28 mouse cellular contexts compared by ENCODE assay signal in the genomic region with DNA sequence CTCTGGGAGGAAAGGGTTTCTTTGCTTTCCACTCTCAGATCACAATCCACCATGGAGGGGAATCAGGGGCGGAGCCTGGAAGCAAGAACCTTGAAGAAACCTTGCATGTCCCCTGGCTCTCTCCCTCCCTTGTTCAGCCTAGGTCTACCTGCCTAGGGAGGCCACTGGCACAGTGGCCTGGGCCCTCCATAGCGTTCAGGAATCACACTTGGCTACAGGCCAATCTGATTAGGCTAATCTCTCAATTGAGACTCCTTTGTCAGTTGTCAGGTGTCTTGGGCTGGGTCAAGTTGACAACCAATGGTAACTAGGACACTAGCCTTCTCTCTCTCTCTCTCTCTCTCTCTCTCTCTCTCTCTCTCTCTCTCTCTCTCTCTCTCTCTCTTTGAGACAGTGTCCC. TPM values are rescaled to one million over a fixed set of nuclear protein-coding genes. Genes with fewer than 3 reads are reported as not detected.
A peak's percentile ranks its signal among the peaks of the same experiment; 100 is the strongest.
DNase-seq lines count a peak whose midpoint lies in the region; ATAC-seq lines count a peak whose summit lies in the region.
"Had no signal": no experiment of that assay in that cellular context is flagged by ENCODE, and none has a peak within 500 bp of the region (broad histone marks: within the 10 kb centered on the region; RNA-seq: fewer than 3 reads in every experiment).

No protein-coding gene starts in this region.

- H3K9ac ChIP-seq in midbrain, embryonic 16.5 days (ENCODE audit: low read depth, low read length) = no peak overlapping the region
- H3K9ac ChIP-seq in intestine, embryonic 15.5 days = no peak overlapping the region
- no peak overlapping the region for H3K9ac ChIP-seq in liver, embryonic 11.5 days (ENCODE audit: low read depth, low read length)
- H3K9ac ChIP-seq: forebrain, postnatal 0 days; hindbrain, embryonic 14.5 days; limb, embryonic 15.5 days; liver, embryonic 14.5 days; midbrain, embryonic 12.5 days; neural tube, embryonic 13.5 days had no signal

- DNase-seq in heart, embryonic 10.5 days (ENCODE audit: low spot score) = no peak
- no peak for DNase-seq in heart, adult 18-20 months
- no peak for DNase-seq in midbrain, embryonic 10.5 days (ENCODE audit: low spot score)
- DNase-seq in retina, postnatal 1 day = peak; percentile 59
- DNase-seq in spleen, adult 18-20 months = no peak
- no peak for DNase-seq in liver, embryonic 11.5 days (ENCODE audit: low spot score)
- DNase-seq: adrenal gland, postnatal 25 days; cerebellum, adult 11-12 months; cerebellum, adult 9-11 months; forebrain, postnatal 0 days; gastrocnemius, postnatal 10 days; heart, postnatal 36 days; kidney, adult 9 months; kidney, postnatal 10 days; lung, adult 2 months; right cerebral cortex, adult 18-20 months had no signal

- H3K4me2 ChIP-seq in midbrain, embryonic 16.5 days (ENCODE audit: low read length) = no peak overlapping the region
- no peak overlapping the region for H3K4me2 ChIP-seq in intestine, embryonic 15.5 days (replicated peaks)
- H3K4me2 ChIP-seq in liver, embryonic 11.5 days = no peak overlapping the region
- H3K4me2 ChIP-seq: heart, embryonic 11.5 days; hindbrain, embryonic 14.5 days; limb, embryonic 15.5 days; midbrain, embryonic 12.5 days; neural tube, embryonic 13.5 days had no signal

- 64% methylated on average over 2 of the region's 2 CpGs for WGBS in heart, embryonic 10.5 days
- WGBS in midbrain, embryonic 10.5 days = 65% methylated on average over 2 of the region's 2 CpGs
- 53% methylated on average over 2 of the region's 2 CpGs for WGBS in midbrain, embryonic 16.5 days
- WGBS in intestine, embryonic 15.5 days = 60% methylated on average over 2 of the region's 2 CpGs
- 52% methylated on average over 2 of the region's 2 CpGs for WGBS in liver, embryonic 11.5 days

- peaks cover 18% of the 10 kb centered on the region for H3K4me1 ChIP-seq in heart, embryonic 10.5 days
- H3K4me1 ChIP-seq in midbrain, embryonic 10.5 days = peaks cover 25% of the 10 kb centered on the region
- H3K4me1 ChIP-seq in midbrain, embryonic 16.5 days (ENCODE audit: control insufficient read depth, insufficient read depth, low read length) = no peaks in the 10 kb centered on the region
- H3K4me1 ChIP-seq in intestine, embryonic 15.5 days (replicated peaks) = peaks cover 21% of the 10 kb centered on the region; the same call in 1 of the 2 replicates
- H3K4me1 ChIP-seq in liver, embryonic 11.5 days (replicated peaks; ENCODE audit: control insufficient read depth, insufficient read depth, low read length) = peaks cover 4% of the 10 kb centered on the region; the same call in 1 of the 2 replicates

- no peaks in the 10 kb centered on the region for H3K9me3 ChIP-seq in heart, embryonic 10.5 days
- no peaks in the 10 kb centered on the region for H3K9me3 ChIP-seq in midbrain, embryonic 10.5 days (replicated peaks)
- no peaks in the 10 kb centered on the region for H3K9me3 ChIP-seq in midbrain, embryonic 16.5 days (replicated peaks; ENCODE audit: control insufficient read depth, low read length, poor library complexity, severe bottlenecking)
- no peaks in the 10 kb centered on the region for H3K9me3 ChIP-seq in intestine, embryonic 15.5 days
- H3K9me3 ChIP-seq in liver, embryonic 11.5 days (ENCODE audit: control insufficient read depth, low read length) = no peaks in the 10 kb centered on the region; the same call in 1 of the 2 replicates
- H3K9me3 ChIP-seq: limb, embryonic 10.5 days; limb, embryonic 15.5 days; midbrain, embryonic 12.5 days had no signal

- no peaks in the 10 kb centered on the region for H3K36me3 ChIP-seq in heart, embryonic 10.5 days
- no peaks in the 10 kb centered on the region for H3K36me3 ChIP-seq in midbrain, embryonic 10.5 days
- H3K36me3 ChIP-seq in midbrain, embryonic 16.5 days (ENCODE audit: control insufficient read depth, insufficient read depth, low read length) = no peaks in the 10 kb centered on the region
- no peaks in the 10 kb centered on the region for H3K36me3 ChIP-seq in intestine, embryonic 15.5 days
- H3K36me3 ChIP-seq in liver, embryonic 11.5 days (ENCODE audit: control insufficient read depth, insufficient read depth, low read length) = no peaks in the 10 kb centered on the region
- H3K36me3 ChIP-seq: G1E; limb, embryonic 10.5 days; limb, embryonic 15.5 days; midbrain, embryonic 12.5 days; neural tube, embryonic 13.5 days had no signal

- H3K27me3 ChIP-seq in heart, embryonic 10.5 days (ENCODE audit: insufficient read depth, poor library complexity, severe bottlenecking) = no peaks in the 10 kb centered on the region
- no peaks in the 10 kb centered on the region for H3K27me3 ChIP-seq in midbrain, embryonic 10.5 days (ENCODE audit: low read depth, poor library complexity, severe bottlenecking)
- H3K27me3 ChIP-seq in midbrain, embryonic 16.5 days (ENCODE audit: control insufficient read depth, insufficient read depth, low read depth, low read length) = no peaks in the 10 kb centered on the region
- no peaks in the 10 kb centered on the region for H3K27me3 ChIP-seq in intestine, embryonic 15.5 days (replicated peaks)
- H3K27me3 ChIP-seq in liver, embryonic 11.5 days (replicated peaks; ENCODE audit: control insufficient read depth, insufficient read depth, low read length) = no peaks in the 10 kb centered on the region
- H3K27me3 ChIP-seq: limb, embryonic 15.5 days; midbrain, embryonic 12.5 days; neural tube, embryonic 13.5 days; Patski had no signal

- H3K27ac ChIP-seq in heart, embryonic 10.5 days = 0 out of 2 replicates have a peak overlapping the region, but pooled peaks have one; percentile 16
- 0 out of 2 replicates have a peak overlapping the region, but pooled peaks have one; percentile 6 for H3K27ac ChIP-seq in midbrain, embryonic 10.5 days (replicated peaks)
- H3K27ac ChIP-seq in midbrain, embryonic 16.5 days (ENCODE audit: low read length) = no peak overlapping the region
- H3K27ac ChIP-seq in intestine, embryonic 15.5 days = no peak overlapping the region
- H3K27ac ChIP-seq in liver, embryonic 11.5 days (ENCODE audit: low read depth, low read length) = no peak overlapping the region
- H3K27ac ChIP-seq: hindbrain, embryonic 14.5 days; limb, embryonic 15.5 days; liver, embryonic 14.5 days; midbrain, embryonic 12.5 days had no signal

- ATAC-seq in midbrain, embryonic 16.5 days = no peak
- ATAC-seq in intestine, embryonic 15.5 days = peak; percentile 46
- no peak for ATAC-seq in liver, embryonic 11.5 days (replicated peaks; ENCODE audit: low FRiP score)
- ATAC-seq: forebrain, postnatal 0 days; Patski had no signal

- H3K4me3 ChIP-seq in heart, embryonic 10.5 days = no peak overlapping the region
- H3K4me3 ChIP-seq in midbrain, embryonic 10.5 days = no peak overlapping the region
- H3K4me3 ChIP-seq in midbrain, embryonic 16.5 days (ENCODE audit: low read depth, low read length) = no peak overlapping the region
- no peak overlapping the region for H3K4me3 ChIP-seq in intestine, embryonic 15.5 days (replicated peaks)
- H3K4me3 ChIP-seq in liver, embryonic 11.5 days (ENCODE audit: low read depth, low read length) = no peak overlapping the region
- H3K4me3 ChIP-seq: erythroblast, embryonic 14.5 days; limb, embryonic 10.5 days; limb, embryonic 15.5 days; midbrain, embryonic 12.5 days; neural tube, embryonic 13.5 days had no signal

RNA-seq across cellular contexts. Expression of gene Mgat5, which starts 12.2 kb away (rescaled TPM):
- 3.2 and 3.5 TPM in 2 replicates for polyA plus RNA-seq in heart, embryonic 10.5 days (2016; fragmentation: Nextera tagmentation; extraction: Ambion mirVana)
- total RNA-seq in heart, adult 18-20 months (2021) = 10 to 100 TPM; 13.2 to 15.2 TPM
- polyA plus RNA-seq in midbrain, embryonic 10.5 days (2016; fragmentation: Nextera tagmentation; extraction: Ambion mirVana) = 4.0 and 6.1 TPM in 2 replicates
- polyA plus RNA-seq in midbrain, embryonic 16.5 days (2015; fragmentation: Nextera tagmentation; extraction: Ambion mirVana) = 16.0 and 16.3 TPM in 2 replicates
- polyA plus RNA-seq in intestine, embryonic 15.5 days (2015; fragmentation: Nextera tagmentation; extraction: Ambion mirVana) = 5.9 and 6.3 TPM in 2 replicates
- 1.8 and 2.3 TPM in 2 replicates for polyA plus RNA-seq in liver, embryonic 11.5 days (2014; fragmentation: Nextera tagmentation; extraction: Ambion mirVana)
- polyA plus RNA-seq: G1E had no signal

Comparison
In these comparisons a context has a peak if more than half of its experiments do, and no peak if none do; other contexts are left out.
1. H3K27ac ChIP-seq: peak in heart, embryonic 10.5 days (single experiment) and midbrain, embryonic 10.5 days (single experiment); none in midbrain, embryonic 16.5 days (single experiment), intestine, embryonic 15.5 days (single experiment) and liver, embryonic 11.5 days (single experiment).